Mouse (Mus musculus): ENCODE measurements at regions not wholly inside any gene's neighbourhood (a gene's known extent, or its start where the extent isn't known, plus 50 kb on each side); places are given as distances from the start of the nearest gene placed in this dataset.
A peak's percentile ranks its signal among the peaks of the same experiment; 100 is the strongest.

GRCm38 (mm10) chr8:26688745-26689478 lies 288.2 kb upstream of the Zfp703 start:
- no peak for DNase-seq (ENCODE audit: low spot score)

- no peak for DNase-seq (ENCODE audit: low spot score)
Measured at GRCm38 (mm10) chr8:26689479-26690177, 287.5 kb upstream of the Zfp703 start.

GRCm38 (mm10) chr8:26690178-26690735 lies 286.9 kb upstream of the Zfp703 start:
- DNase-seq (ENCODE audit: low spot score) = no peak

GRCm38 (mm10) chr8:26697579-26698084 lies 279.5 kb upstream of the Zfp703 start:
- no peak for DNase-seq (ENCODE audit: low spot score)

GRCm38 (mm10) chr8:26698580-26698979 lies 278.5 kb upstream of the Zfp703 start:
- no peak for DNase-seq (ENCODE audit: low spot score)

GRCm38 (mm10) chr8:26706048-26706767 lies 270.9 kb upstream of the Zfp703 start:
- DNase-seq (ENCODE audit: low spot score) = no peak

GRCm38 (mm10) chr8:26706768-26707156 lies 270.4 kb upstream of the Zfp703 start:
- no peak for DNase-seq (ENCODE audit: low spot score)

- DNase-seq (ENCODE audit: low spot score) = no peak
Measured at GRCm38 (mm10) chr8:26713836-26714235, 263.3 kb upstream of the Zfp703 start.

- no peak for DNase-seq (ENCODE audit: low spot score)
Measured at GRCm38 (mm10) chr8:26714714-26715113, 262.4 kb upstream of the Zfp703 start.

GRCm38 (mm10) chr8:26718409-26719355 lies 258.4 kb upstream of the Zfp703 start:
- no peak for DNase-seq (ENCODE audit: low spot score)

- DNase-seq (ENCODE audit: low spot score) = no peak
Measured at GRCm38 (mm10) chr8:26722766-26723165, 254.4 kb upstream of the Zfp703 start.

- DNase-seq (ENCODE audit: low spot score) = no peak
Measured at GRCm38 (mm10) chr8:26724628-26725027, 252.5 kb upstream of the Zfp703 start.

- no peak for DNase-seq (ENCODE audit: low spot score)
Measured at GRCm38 (mm10) chr8:26725521-26725920, 251.6 kb upstream of the Zfp703 start.

GRCm38 (mm10) chr8:26729351-26729750 lies 247.8 kb upstream of the Zfp703 start:
- DNase-seq (ENCODE audit: low spot score) = no peak

- no peak for DNase-seq (ENCODE audit: low spot score)
Measured at GRCm38 (mm10) chr8:26731111-26731510, 246.0 kb upstream of the Zfp703 start.

GRCm38 (mm10) chr8:26744424-26744823 lies 232.7 kb upstream of the Zfp703 start:
- no peak for DNase-seq (ENCODE audit: low spot score)

- no peak for DNase-seq (ENCODE audit: low spot score)
Measured at GRCm38 (mm10) chr8:26746811-26747210, 230.3 kb upstream of the Zfp703 start.

GRCm38 (mm10) chr8:26747241-26747972 lies 229.7 kb upstream of the Zfp703 start:
- peak; percentile 36 for DNase-seq (ENCODE audit: low spot score)

- no peak for DNase-seq (ENCODE audit: low spot score)
Measured at GRCm38 (mm10) chr8:26748161-26748971, 228.8 kb upstream of the Zfp703 start.

- DNase-seq (ENCODE audit: low spot score) = no peak
Measured at GRCm38 (mm10) chr8:26748972-26749291, 228.2 kb upstream of the Zfp703 start.

Measured in urinary bladder, adult 2 months (tissue).